Mouse (Mus musculus): ENCODE results near the gene Car6. TPM values are rescaled to one million over a fixed set of nuclear protein-coding genes. Genes with fewer than 3 reads are reported as not detected.

The Car6 gene
- polyA plus RNA-seq (2012; ENCODE audit: insufficient read depth, insufficient read length, missing spikeins) = not detected in 2 replicates

GRCm38 (mm10) chr4:150201232-150201631, at the start of gene Car6:
Gene Car6 (minus strand): TSS chr4:150201332.
- Histone ChIP-seq H3K4me1 (ENCODE audit: control insufficient read depth, insufficient read depth, insufficient read length, low read length) (no peaks in the 10 kb centered on the region), H3K4me3 (ENCODE audit: insufficient read depth, low read depth, low read length) (no peak within 1 kb of the TSS), H3K27ac (replicated peaks; ENCODE audit: low read depth, low read length) (no peak within 1 kb of the TSS)

DNA sequence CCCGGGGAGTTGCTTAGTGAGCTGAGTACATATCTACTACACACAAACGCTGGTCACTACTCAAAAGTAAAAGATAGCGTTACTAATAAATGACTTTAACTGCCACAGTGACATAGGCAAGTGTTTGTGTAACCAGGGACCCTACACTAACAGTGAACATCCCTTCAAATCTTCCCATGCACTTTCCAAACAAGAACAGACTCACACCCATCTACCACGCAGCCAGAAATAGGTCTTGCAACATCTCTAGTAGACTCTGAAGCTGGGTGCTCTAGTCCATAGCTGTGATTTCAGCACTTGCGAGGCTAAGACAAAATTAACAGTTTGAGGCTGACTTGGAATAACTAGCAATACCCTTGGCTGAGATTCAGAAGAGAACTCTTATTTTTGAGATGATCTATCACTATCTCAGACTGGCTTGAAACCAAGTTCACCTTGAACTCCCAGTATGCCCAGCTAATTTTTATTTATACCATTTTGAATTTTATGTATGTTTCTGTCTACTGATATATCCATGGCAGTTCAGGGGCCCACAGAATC, 48.7 kb upstream of the Car6 start:
- Histone ChIP-seq H3K27ac (replicated peaks; ENCODE audit: low read depth, low read length) (no peak overlapping the region), H3K4me3 (ENCODE audit: insufficient read depth, low read depth, low read length) (no peak overlapping the region), H3K4me1 (ENCODE audit: control insufficient read depth, insufficient read depth, insufficient read length, low read length) (no peaks in the 10 kb centered on the region)

DNA sequence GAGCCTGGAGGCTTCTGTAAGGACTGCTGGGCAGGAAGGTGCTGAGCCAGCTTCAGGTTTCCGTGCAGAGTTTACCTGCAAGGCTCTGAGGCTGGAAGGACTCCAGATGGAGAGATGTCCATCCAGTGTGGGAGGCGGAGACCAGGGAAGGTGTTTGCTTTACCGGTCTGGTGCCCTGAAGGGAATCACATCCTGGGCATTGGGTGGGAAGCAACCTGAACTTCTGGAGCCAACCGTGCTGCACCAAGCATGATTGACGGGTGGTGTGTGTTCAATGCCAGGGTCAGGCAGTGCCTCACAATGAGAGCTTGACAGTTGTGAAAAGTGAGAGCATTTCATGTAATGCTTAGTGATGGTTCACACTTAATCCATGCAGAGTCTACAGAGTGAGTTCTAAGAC, 47.8 kb upstream of the Car6 start:
- no peaks in the 10 kb centered on the region for H3K4me1 ChIP-seq (ENCODE audit: control insufficient read depth, insufficient read depth, insufficient read length, low read length)
- H3K27ac ChIP-seq (replicated peaks; ENCODE audit: low read depth, low read length) = no peak overlapping the region
- H3K4me3 ChIP-seq (ENCODE audit: insufficient read depth, low read depth, low read length) = no peak overlapping the region

- Histone ChIP-seq H3K27ac (replicated peaks; ENCODE audit: low read depth, low read length) (no peak overlapping the region), H3K4me1 (ENCODE audit: control insufficient read depth, insufficient read depth, insufficient read length, low read length) (0 out of 2 replicates have a peak, but pooled peaks cover 3% of the 10 kb centered on the region), H3K4me3 (ENCODE audit: insufficient read depth, low read depth, low read length) (no peak overlapping the region)
Observed at GRCm38 (mm10) chr4:150248009-150248408, 46.9 kb upstream of the Car6 start.

GRCm38 (mm10) chr4:150245876-150246275, 44.7 kb upstream of the Car6 start:
- H3K4me3 ChIP-seq (ENCODE audit: insufficient read depth, low read depth, low read length) = no peak overlapping the region
- H3K27ac ChIP-seq (replicated peaks; ENCODE audit: low read depth, low read length) = no peak overlapping the region
- peaks cover 10% of the 10 kb centered on the region; the same call in 1 of the 2 replicates for H3K4me1 ChIP-seq (ENCODE audit: control insufficient read depth, insufficient read depth, insufficient read length, low read length)

GRCm38 (mm10) chr4:150242745-150243144, 41.6 kb upstream of the Car6 start:
- no peak overlapping the region for H3K27ac ChIP-seq (replicated peaks; ENCODE audit: low read depth, low read length)
- peaks cover 15% of the 10 kb centered on the region for H3K4me1 ChIP-seq (ENCODE audit: control insufficient read depth, insufficient read depth, insufficient read length, low read length)
- H3K4me3 ChIP-seq (ENCODE audit: insufficient read depth, low read depth, low read length) = no peak overlapping the region

- Histone ChIP-seq H3K4me3 (ENCODE audit: insufficient read depth, low read depth, low read length) (0 out of 2 replicates have a peak overlapping the region, but pooled peaks have one; percentile 3), H3K4me1 (ENCODE audit: control insufficient read depth, insufficient read depth, insufficient read length, low read length) (peaks cover 15% of the 10 kb centered on the region), H3K27ac (replicated peaks; ENCODE audit: low read depth, low read length) (no peak overlapping the region)
Observed at GRCm38 (mm10) chr4:150241708-150242107, 40.6 kb upstream of the Car6 start.

DNA sequence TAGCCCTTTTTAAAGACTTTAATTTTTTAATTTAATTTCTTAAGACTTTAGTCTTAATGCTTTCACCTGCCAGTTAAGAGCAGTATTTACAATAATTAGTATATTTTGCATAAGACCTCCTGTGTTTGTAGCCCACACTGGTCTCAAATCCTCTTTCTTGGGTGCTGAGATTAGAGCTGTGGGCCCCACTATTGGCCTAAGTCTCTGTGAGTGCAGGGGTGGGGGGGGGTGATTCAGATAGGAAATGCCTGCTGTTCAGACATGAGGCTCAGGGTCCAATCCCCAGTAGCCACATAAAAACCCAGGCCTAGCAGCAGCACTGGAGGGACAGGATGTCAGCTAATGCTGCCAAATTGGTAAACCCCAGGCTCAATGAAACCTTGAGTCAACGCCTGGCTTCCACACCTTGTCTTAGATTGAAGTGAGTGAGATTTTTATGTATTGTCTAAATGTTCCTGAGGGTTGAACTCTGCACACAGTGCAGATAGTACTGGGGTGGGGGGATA, 39.3 kb upstream of the Car6 start:
- H3K4me3 ChIP-seq (ENCODE audit: insufficient read depth, low read depth, low read length) = 0 out of 2 replicates have a peak overlapping the region, but pooled peaks have one; percentile 3
- H3K4me1 ChIP-seq (ENCODE audit: control insufficient read depth, insufficient read depth, insufficient read length, low read length) = peaks cover 18% of the 10 kb centered on the region
- H3K27ac ChIP-seq (replicated peaks; ENCODE audit: low read depth, low read length) = no peak overlapping the region

DNA sequence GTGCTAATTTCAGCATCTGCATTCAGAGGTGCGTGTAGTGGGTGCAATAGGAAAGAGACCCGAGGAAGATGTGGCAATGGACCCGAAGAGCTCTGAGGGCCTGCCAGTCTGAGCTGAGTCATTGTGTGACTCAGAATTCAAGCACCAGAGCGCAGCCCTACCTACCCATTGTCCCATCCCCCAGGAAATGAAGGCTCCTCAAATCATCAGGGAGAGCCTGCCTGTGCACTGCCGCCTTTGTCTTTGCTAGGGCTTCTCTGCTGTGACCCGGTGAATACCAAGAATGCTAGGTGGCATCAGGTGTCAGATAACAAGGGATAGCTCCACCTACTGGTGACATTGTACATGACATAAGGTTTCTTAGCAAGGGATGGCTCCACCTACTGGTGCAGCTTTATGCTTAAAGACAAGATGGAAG, 38.8 kb upstream of the Car6 start:
- H3K4me3 ChIP-seq (ENCODE audit: insufficient read depth, low read depth, low read length) = peak overlapping the region; percentile 83
- peaks cover 18% of the 10 kb centered on the region for H3K4me1 ChIP-seq (ENCODE audit: control insufficient read depth, insufficient read depth, insufficient read length, low read length)
- H3K27ac ChIP-seq (replicated peaks; ENCODE audit: low read depth, low read length) = peak overlapping the region; percentile 28

DNA sequence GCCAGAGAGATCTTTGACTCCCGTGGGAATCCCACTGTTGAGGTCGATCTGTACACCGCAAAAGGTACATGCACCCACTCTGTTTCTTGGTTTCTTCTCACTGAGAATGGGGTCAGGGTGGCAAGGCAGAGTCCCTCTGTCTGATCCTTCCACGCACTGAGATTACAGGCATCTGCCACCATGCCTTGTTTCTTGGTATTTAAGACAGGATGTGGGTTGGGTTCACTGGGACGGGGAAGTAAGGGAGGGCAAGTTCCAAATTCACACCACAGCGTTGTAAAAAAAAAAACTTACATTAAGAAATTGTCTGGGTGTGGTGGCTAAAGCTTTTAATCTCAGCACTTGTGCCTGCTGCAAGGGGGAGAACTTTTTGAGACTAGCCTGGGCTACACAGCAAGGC, 38.4 kb upstream of the Car6 start:
- peak overlapping the region; percentile 28 for H3K27ac ChIP-seq (replicated peaks; ENCODE audit: low read depth, low read length)
- H3K4me1 ChIP-seq (ENCODE audit: control insufficient read depth, insufficient read depth, insufficient read length, low read length) = peaks cover 19% of the 10 kb centered on the region
- peak overlapping the region; percentile 83 for H3K4me3 ChIP-seq (ENCODE audit: insufficient read depth, low read depth, low read length)

DNA sequence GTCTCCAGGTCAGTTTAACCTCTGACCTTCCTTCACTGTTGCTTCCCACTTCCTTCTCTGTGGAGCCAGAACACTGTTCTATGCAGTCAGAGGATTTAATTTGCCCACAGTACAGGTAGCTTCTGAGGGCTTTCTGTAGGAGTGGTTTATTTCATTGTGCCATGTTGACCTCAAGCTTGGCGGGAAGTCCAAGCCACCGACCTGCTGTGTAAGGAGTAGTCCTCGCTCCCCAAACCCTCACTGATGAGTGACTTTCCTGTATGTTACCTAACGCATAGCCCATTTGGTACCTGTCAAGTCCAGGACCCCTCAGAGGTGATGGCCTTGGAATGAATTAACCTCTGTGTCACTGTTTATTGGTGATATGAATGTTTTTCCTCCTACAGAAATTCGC, 38.0 kb upstream of the Car6 start:
- Histone ChIP-seq H3K4me1 (ENCODE audit: control insufficient read depth, insufficient read depth, insufficient read length, low read length) (peaks cover 20% of the 10 kb centered on the region), H3K4me3 (ENCODE audit: insufficient read depth, low read depth, low read length) (peak overlapping the region; percentile 83), H3K27ac (replicated peaks; ENCODE audit: low read depth, low read length) (peak overlapping the region; percentile 28)

- peak overlapping the region; percentile 83 for H3K4me3 ChIP-seq (ENCODE audit: insufficient read depth, low read depth, low read length)
- peak overlapping the region; percentile 74 for H3K27ac ChIP-seq (replicated peaks; ENCODE audit: low read depth, low read length)
- peaks cover 20% of the 10 kb centered on the region for H3K4me1 ChIP-seq (ENCODE audit: control insufficient read depth, insufficient read depth, insufficient read length, low read length)
Observed at GRCm38 (mm10) chr4:150238433-150239086, 37.4 kb upstream of the Car6 start.

DNA sequence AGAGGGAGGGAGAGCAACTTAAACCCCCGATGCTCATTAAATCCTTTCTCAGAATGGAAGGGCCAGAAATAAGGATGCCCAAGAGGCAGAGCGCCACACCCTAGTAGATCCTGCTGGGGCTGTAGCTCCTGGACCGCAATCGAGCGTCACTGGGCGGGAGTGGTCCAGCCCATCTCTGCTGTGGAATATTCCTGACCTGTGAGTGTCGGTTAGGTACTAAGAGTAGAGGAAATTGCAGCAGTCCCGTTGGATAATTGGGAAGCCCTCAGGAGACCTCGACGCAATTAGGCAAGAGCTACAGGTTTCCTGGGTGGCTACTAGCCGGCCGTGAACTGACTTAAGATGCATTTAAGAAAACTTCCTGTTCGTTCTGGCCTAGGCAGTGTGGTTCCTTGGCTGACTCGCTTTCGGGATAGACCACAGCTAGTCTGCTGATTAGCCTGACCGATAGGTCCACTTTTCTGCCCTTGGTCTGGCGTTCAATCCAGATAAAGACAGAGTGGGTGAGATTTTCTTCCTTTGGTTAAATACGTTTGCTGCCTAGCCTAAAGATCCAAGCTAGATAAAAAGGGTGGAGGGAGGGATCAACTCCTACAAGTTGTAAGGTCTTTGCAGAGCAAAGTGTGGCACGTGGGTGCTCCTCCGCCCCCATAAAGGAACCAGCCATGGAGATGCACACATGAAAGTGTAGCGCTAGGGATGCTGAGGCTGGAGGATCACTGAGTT, 36.7 kb upstream of the Car6 start:
- Histone ChIP-seq H3K27ac (replicated peaks; ENCODE audit: low read depth, low read length) (peak overlapping the region; percentile 74), H3K4me3 (ENCODE audit: insufficient read depth, low read depth, low read length) (peak overlapping the region; percentile 83), H3K4me1 (ENCODE audit: control insufficient read depth, insufficient read depth, insufficient read length, low read length) (peaks cover 16% of the 10 kb centered on the region)

DNA sequence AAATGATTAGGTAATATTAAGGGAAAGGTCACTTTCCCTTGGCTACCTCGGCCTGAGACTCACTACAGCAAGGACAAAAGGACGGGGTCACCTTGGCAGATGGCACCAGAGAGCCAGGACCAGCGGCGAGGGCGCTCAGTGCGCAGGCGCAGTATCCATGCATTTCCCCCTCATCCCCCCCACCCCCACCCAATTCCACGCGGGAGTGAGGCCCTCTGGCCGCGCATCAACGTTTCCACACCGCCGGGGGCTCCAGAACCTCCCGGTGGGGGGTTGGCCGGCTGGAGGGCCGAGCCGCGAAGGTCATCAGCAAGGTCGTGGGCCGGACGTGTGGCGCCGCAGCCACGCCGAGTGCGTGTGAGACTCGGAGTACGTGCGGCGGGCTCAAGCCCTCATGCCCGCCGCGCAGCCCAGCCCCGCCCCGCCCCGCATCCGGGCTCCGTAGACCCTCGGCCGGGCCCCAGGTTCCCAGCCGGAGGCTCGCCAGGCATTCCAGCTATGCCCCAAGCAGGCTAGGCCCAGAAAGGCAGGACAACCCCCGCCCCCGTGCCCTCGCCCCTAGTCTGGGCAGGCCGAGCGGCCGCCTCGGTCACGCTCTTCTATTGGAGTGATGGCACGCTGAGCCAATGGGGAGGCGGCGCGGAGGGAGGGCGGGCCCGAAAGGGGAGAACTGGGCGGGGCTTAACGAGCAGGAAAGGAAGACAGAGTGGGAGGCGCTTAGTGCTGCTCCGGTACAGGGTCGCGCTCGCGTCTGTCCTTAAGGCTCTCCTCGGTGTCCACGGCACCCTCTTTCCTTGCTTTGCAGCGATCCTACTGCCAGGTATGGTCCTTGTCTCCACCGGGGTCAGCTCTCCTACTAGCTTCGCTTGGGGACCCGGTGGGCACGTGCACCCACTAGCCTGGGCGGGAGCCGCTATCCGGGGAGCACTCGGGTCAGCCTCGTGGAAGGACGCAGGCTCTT, 35.7 kb upstream of the Car6 start, which contains the start of gene Eno1:
TSS of gene Eno1 (plus strand) at position 201 of the 961 bp plus-strand sequence.
- Histone ChIP-seq H3K27ac (replicated peaks; ENCODE audit: low read depth, low read length) (peak within 1 kb of the TSS; percentile 91), H3K4me3 (ENCODE audit: insufficient read depth, low read depth, low read length) (peak within 1 kb of the TSS; percentile 83), H3K4me1 (ENCODE audit: control insufficient read depth, insufficient read depth, insufficient read length, low read length) (peaks cover 14% of the 10 kb centered on the region)
